Mouse (Mus musculus) lung, adult 18-20 months (tissue): ENCODE measurements around the gene Apol9b.
A peak's percentile ranks its signal among the peaks of the same experiment; 100 is the strongest.

Source experiments
- DNase-seq, 2 experiments: peaks; one replicate each; pipeline ENCODE4 v3.0.0; 2022; ENCODE audit warnings: mixed read lengths in 2 of 2

Gene Apol9b

GRCm38 (mm10) chr15:77748414-77748813 lies 19.6 kb downstream of the Apol9b start:
- DNase-seq, result no peak

- DNase-seq, result no peak
These were observed 20.9 kb downstream of the Apol9b start for GRCm38 (mm10) chr15:77749717-77750116.

GRCm38 (mm10) chr15:77750461-77750860 lies 21.6 kb downstream of the Apol9b start:
- DNase-seq, result peak in 1 of 2 experiments; percentile 54

- no peak for DNase-seq
These were observed 23.6 kb downstream of the Apol9b start for GRCm38 (mm10) chr15:77752443-77752842.

GRCm38 (mm10) chr15:77755132-77755531 lies 26.3 kb downstream of the Apol9b start:
- no peak for DNase-seq

GRCm38 (mm10) chr15:77756081-77756480 lies 27.2 kb downstream of the Apol9b start:
- no peak for DNase-seq

- DNase-seq, result peak in 1 of 2 experiments; percentile 55
These were observed 28.0 kb downstream of the Apol9b start, which contains the start of gene Apol8 for GRCm38 (mm10) chr15:77756848-77757247. Gene Apol8, minus strand, starts transcription at chr15:77757003.

GRCm38 (mm10) chr15:77757586-77758226 lies 28.9 kb downstream of the Apol9b start:
- DNase-seq, result no peak

GRCm38 (mm10) chr15:77760037-77760436 lies 31.2 kb downstream of the Apol9b start:
- DNase-seq, result no peak

GRCm38 (mm10) chr15:77761083-77761482 lies 32.2 kb downstream of the Apol9b start:
- DNase-seq, result no peak

- peak in 1 of 2 experiments; percentile 35 for DNase-seq
These were observed 32.9 kb downstream of the Apol9b start for GRCm38 (mm10) chr15:77761561-77762380.

- DNase-seq, result no peak
These were observed 34.2 kb downstream of the Apol9b start for GRCm38 (mm10) chr15:77763050-77763449.

GRCm38 (mm10) chr15:77763702-77764101 lies 34.9 kb downstream of the Apol9b start:
- DNase-seq, result no peak

GRCm38 (mm10) chr15:77764391-77765006 lies 35.7 kb downstream of the Apol9b start:
- peak; percentile 76 for DNase-seq

GRCm38 (mm10) chr15:77765484-77766093 lies 36.8 kb downstream of the Apol9b start:
- no peak for DNase-seq

- no peak for DNase-seq
These were observed 38.1 kb downstream of the Apol9b start for GRCm38 (mm10) chr15:77766981-77767380.

- no peak for DNase-seq
These were observed 41.5 kb downstream of the Apol9b start for GRCm38 (mm10) chr15:77770341-77770740.

GRCm38 (mm10) chr15:77770942-77771341 lies 42.1 kb downstream of the Apol9b start:
- no peak for DNase-seq

- DNase-seq, result no peak
These were observed 44.5 kb downstream of the Apol9b start for GRCm38 (mm10) chr15:77773099-77773915.

- no peak for DNase-seq
These were observed 45.5 kb downstream of the Apol9b start for GRCm38 (mm10) chr15:77774303-77774702.

- DNase-seq, result peak; percentile 69 to 75
These were observed 46.5 kb downstream of the Apol9b start for GRCm38 (mm10) chr15:77775186-77775963.
